Mouse (Mus musculus) activated CD4-positive, CD25-positive, alpha-beta regulatory T cell (primary cell): ENCODE data around the gene Spata5. TPM values are rescaled to one million over a fixed set of nuclear protein-coding genes. Genes with fewer than 3 reads are reported as not detected.

Source experiments
- polyA plus RNA-seq, 2 experiments: library from polyadenylated mRNA; unstranded; fragments of 100-300 nt; shearing (Covaris generic); gene quantifications; one replicate each; pipeline ENCODE4 v1.2.1; 2017

The Spata5 gene
- polyA plus RNA-seq: 10 to 100 TPM; 28.3 to 37.1 TPM

GRCm38 (mm10) chr3:37419458-37419991, at the start of gene Spata5:
Spata5 (plus strand) TSS chr3:37419896.

GRCm38 (mm10) chr3:37420072-37420471, 376 bp downstream of the Spata5 start, which contains the start of gene Nudt6:
Nudt6 (minus strand) TSS chr3:37420211.

Other genes with a start within 250 kb of the Spata5 start
- 1 to 10 TPM in 1 of 2 experiments, not detected in 1; 6.1 TPM for gene Il21, start 187.3 kb upstream of the Spata5 start, polyA plus RNA-seq
- 1 to 10 TPM; 3.6 to 5.5 TPM for gene Bbs12, start 107.3 kb upstream of the Spata5 start, polyA plus RNA-seq
- 1 to 10 TPM in 1 of 2 experiments, under 1 TPM in 1; 0.60 to 1.5 TPM for gene Cetn4, start 107.2 kb upstream of the Spata5 start, polyA plus RNA-seq
- 1 to 10 TPM in 1 of 2 experiments, under 1 TPM in 1; 0.30 to 1.8 TPM for gene Fgf2, start 71.5 kb upstream of the Spata5 start, polyA plus RNA-seq
- gene Nudt6, start 315 bp downstream of the Spata5 start, polyA plus RNA-seq: 10 to 100 TPM; 10.1 to 31.2 TPM
- 10 to 100 TPM; 23.4 to 24.1 TPM for gene Spry1, start 220.1 kb downstream of the Spata5 start, polyA plus RNA-seq